Mouse (Mus musculus): ENCODE measurements at regions not wholly inside any gene's neighbourhood (a gene's known extent, or its start where the extent isn't known, plus 50 kb on each side); places are given as distances from the start of the nearest gene placed in this dataset.

DNA sequence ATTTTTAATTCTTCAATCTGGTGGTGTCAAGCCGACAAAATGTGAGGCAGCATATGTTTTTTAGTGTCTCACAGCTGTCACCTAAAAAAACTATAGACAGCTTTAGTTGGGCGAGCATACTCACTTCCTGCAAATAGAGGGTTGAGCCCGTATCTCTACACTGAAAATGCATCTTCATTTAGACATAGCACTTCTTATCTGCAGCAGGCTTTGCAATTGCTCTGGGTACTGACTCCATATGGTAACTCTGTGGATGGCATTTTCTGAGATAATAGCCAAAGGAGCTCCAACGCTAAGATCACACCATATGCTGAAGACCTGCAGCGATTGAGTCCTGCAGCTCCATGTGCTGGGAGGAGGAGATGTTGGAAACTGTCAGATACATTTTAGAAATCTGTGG, 49.8 kb upstream of the Grm8 start:
- DNase-seq: peak; percentile 15

Data from cerebellum, adult 11-12 months (tissue).